Mouse (Mus musculus) ES-E14 (cell line): ENCODE measurements around the gene Tex22.

ENCODE experiments used
- HCFC1 ChIP-seq: IDR thresholded peaks from 2 replicates; pipeline ENCODE4 v1.6.1; 2012; ENCODE audit warnings: low read length, inconsistent platforms, borderline replicate concordance; ENCODE audit not compliant: insufficient read depth
- MAFK ChIP-seq: IDR thresholded peaks from 2 replicates; pipeline ENCODE4 v1.6.1; 2014; ENCODE audit warnings: mild to moderate bottlenecking, low read depth, low read length, inconsistent platforms; ENCODE audit not compliant: insufficient read depth

DNA sequence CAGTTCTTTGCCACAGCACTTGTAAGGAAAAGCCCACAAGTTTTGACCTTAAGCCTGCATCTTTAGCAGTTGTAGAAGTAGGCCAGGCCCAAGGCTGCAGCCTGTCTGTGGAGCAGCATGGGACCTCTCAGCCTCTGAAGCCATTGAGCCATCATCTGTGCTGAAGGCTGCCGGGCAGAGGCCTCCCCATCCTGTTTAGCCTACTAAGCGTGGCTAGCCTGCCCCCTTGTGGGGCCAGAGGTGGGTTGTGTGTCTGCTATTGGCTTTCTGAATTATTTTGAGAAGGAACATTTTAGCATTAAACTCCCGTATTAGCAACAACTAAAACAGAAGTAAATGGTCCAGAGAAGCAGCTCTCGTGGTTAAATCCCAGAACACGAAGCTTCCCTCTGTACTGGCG, 28.2 kb downstream of the Tex22 start:
- no peak for TF ChIP-seq MAFK
- TF ChIP-seq HCFC1, result no peak
